Mouse (Mus musculus): ENCODE data around the gene Bace1. TPM values are rescaled to one million over a fixed set of nuclear protein-coding genes. Genes with fewer than 3 reads are reported as not detected.

Gene Bace1
- polyA plus RNA-seq, 1 experiment: 7.7 TPM

GRCm38 (mm10) chr9:45849528-45850408, 11.4 kb downstream of the Bace1 start:
- Histone ChIP-seq H3K4me1 (replicated peaks; ENCODE audit: control insufficient read depth, insufficient read depth, low read length) (peaks cover 32% of the 10 kb centered on the region), H3K27me3 (ENCODE audit: control insufficient read depth, insufficient read depth, low read length) (no peaks in the 10 kb centered on the region), H3K4me3 (ENCODE audit: control insufficient read depth, insufficient read depth, low read length) (no peak overlapping the region), H3K36me3 (ENCODE audit: control insufficient read depth, insufficient read depth, low read length) (no peaks in the 10 kb centered on the region), H3K27ac (ENCODE audit: control insufficient read depth, insufficient read depth, low read length) (no peak overlapping the region)
- DNase-seq: no peak
- WGBS: 84% methylated on average over 9 of the region's 9 CpGs
- no peak for TF ChIP-seq CTCF (IDR thresholded peaks at IDR 0.05; ENCODE audit: borderline replicate concordance, control insufficient read depth, extremely low read depth, insufficient read depth, low read length, poor library complexity)
- TF ChIP-seq POLR2A (IDR thresholded peaks at IDR 0.05; ENCODE audit: control insufficient read depth, extremely low read depth, insufficient read depth, low read length, poor library complexity): no peak

GRCm38 (mm10) chr9:45850528-45851155, 12.3 kb downstream of the Bace1 start:
- no peak for DNase-seq
- WGBS: 84% methylated on average over 8 of the region's 8 CpGs
- Histone ChIP-seq H3K4me3 (ENCODE audit: control insufficient read depth, insufficient read depth, low read length) (no peak overlapping the region), H3K27ac (ENCODE audit: control insufficient read depth, insufficient read depth, low read length) (no peak overlapping the region), H3K4me1 (replicated peaks; ENCODE audit: control insufficient read depth, insufficient read depth, low read length) (peaks cover 32% of the 10 kb centered on the region), H3K36me3 (ENCODE audit: control insufficient read depth, insufficient read depth, low read length) (no peaks in the 10 kb centered on the region), H3K27me3 (ENCODE audit: control insufficient read depth, insufficient read depth, low read length) (no peaks in the 10 kb centered on the region)
- TF ChIP-seq CTCF (IDR thresholded peaks at IDR 0.05; ENCODE audit: borderline replicate concordance, control insufficient read depth, extremely low read depth, insufficient read depth, low read length, poor library complexity): no peak
- TF ChIP-seq POLR2A (IDR thresholded peaks at IDR 0.05; ENCODE audit: control insufficient read depth, extremely low read depth, insufficient read depth, low read length, poor library complexity): no peak

- 2% methylated on average over 5 of the region's 5 CpGs for WGBS
- Histone ChIP-seq H3K27ac (ENCODE audit: control insufficient read depth, insufficient read depth, low read length) (no peak overlapping the region), H3K27me3 (ENCODE audit: control insufficient read depth, insufficient read depth, low read length) (no peaks in the 10 kb centered on the region), H3K36me3 (ENCODE audit: control insufficient read depth, insufficient read depth, low read length) (no peaks in the 10 kb centered on the region), H3K4me3 (ENCODE audit: control insufficient read depth, insufficient read depth, low read length) (no peak overlapping the region), H3K4me1 (replicated peaks; ENCODE audit: control insufficient read depth, insufficient read depth, low read length) (peaks cover 34% of the 10 kb centered on the region)
- no peak for DNase-seq
- TF ChIP-seq CTCF (IDR thresholded peaks at IDR 0.05; ENCODE audit: borderline replicate concordance, control insufficient read depth, extremely low read depth, insufficient read depth, low read length, poor library complexity): no peak
- TF ChIP-seq POLR2A (IDR thresholded peaks at IDR 0.05; ENCODE audit: control insufficient read depth, extremely low read depth, insufficient read depth, low read length, poor library complexity): no peak
Observed at GRCm38 (mm10) chr9:45851330-45851729, 12.9 kb downstream of the Bace1 start.

GRCm38 (mm10) chr9:45851776-45852175, 13.4 kb downstream of the Bace1 start:
- WGBS: 94% methylated on average over 2 of the region's 2 CpGs
- no peak overlapping the region for H3K27ac ChIP-seq (ENCODE audit: control insufficient read depth, insufficient read depth, low read length)

GRCm38 (mm10) chr9:45853695-45854094, 15.3 kb downstream of the Bace1 start:
- H3K4me3 ChIP-seq (ENCODE audit: control insufficient read depth, insufficient read depth, low read length): no peak overlapping the region
- no peak for DNase-seq
- H3K27ac ChIP-seq (ENCODE audit: control insufficient read depth, insufficient read depth, low read length): no peak overlapping the region
- no peaks in the 10 kb centered on the region for H3K27me3 ChIP-seq (ENCODE audit: control insufficient read depth, insufficient read depth, low read length)
- peaks cover 6% of the 10 kb centered on the region for H3K36me3 ChIP-seq (ENCODE audit: control insufficient read depth, insufficient read depth, low read length)
- 45% methylated on average over 2 of the region's 2 CpGs for WGBS
- TF ChIP-seq POLR2A (IDR thresholded peaks at IDR 0.05; ENCODE audit: control insufficient read depth, extremely low read depth, insufficient read depth, low read length, poor library complexity): no peak
- TF ChIP-seq CTCF (IDR thresholded peaks at IDR 0.05; ENCODE audit: borderline replicate concordance, control insufficient read depth, extremely low read depth, insufficient read depth, low read length, poor library complexity): no peak
- H3K4me1 ChIP-seq (replicated peaks; ENCODE audit: control insufficient read depth, insufficient read depth, low read length): peaks cover 19% of the 10 kb centered on the region

More at GRCm38 (mm10) chr9:45851776-45852175, 13.4 kb downstream of the Bace1 start:
- Histone ChIP-seq H3K4me1 (replicated peaks; ENCODE audit: control insufficient read depth, insufficient read depth, low read length) (peaks cover 32% of the 10 kb centered on the region), H3K36me3 (ENCODE audit: control insufficient read depth, insufficient read depth, low read length) (no peaks in the 10 kb centered on the region), H3K27me3 (ENCODE audit: control insufficient read depth, insufficient read depth, low read length) (no peaks in the 10 kb centered on the region), H3K4me3 (ENCODE audit: control insufficient read depth, insufficient read depth, low read length) (no peak overlapping the region)
- DNase-seq: no peak
- TF ChIP-seq CTCF (IDR thresholded peaks at IDR 0.05; ENCODE audit: borderline replicate concordance, control insufficient read depth, extremely low read depth, insufficient read depth, low read length, poor library complexity): no peak
- no peak for TF ChIP-seq POLR2A (IDR thresholded peaks at IDR 0.05; ENCODE audit: control insufficient read depth, extremely low read depth, insufficient read depth, low read length, poor library complexity)

GRCm38 (mm10) chr9:45854136-45854535, 15.8 kb downstream of the Bace1 start:
- Histone ChIP-seq H3K4me1 (replicated peaks; ENCODE audit: control insufficient read depth, insufficient read depth, low read length) (peaks cover 19% of the 10 kb centered on the region), H3K36me3 (ENCODE audit: control insufficient read depth, insufficient read depth, low read length) (peaks cover 9% of the 10 kb centered on the region), H3K27ac (ENCODE audit: control insufficient read depth, insufficient read depth, low read length) (no peak overlapping the region), H3K27me3 (ENCODE audit: control insufficient read depth, insufficient read depth, low read length) (no peaks in the 10 kb centered on the region), H3K4me3 (ENCODE audit: control insufficient read depth, insufficient read depth, low read length) (no peak overlapping the region)
- 86% methylated on average over 1 of the region's 1 CpGs for WGBS
- no peak for DNase-seq
- TF ChIP-seq CTCF (IDR thresholded peaks at IDR 0.05; ENCODE audit: borderline replicate concordance, control insufficient read depth, extremely low read depth, insufficient read depth, low read length, poor library complexity) (no peak), POLR2A (IDR thresholded peaks at IDR 0.05; ENCODE audit: control insufficient read depth, extremely low read depth, insufficient read depth, low read length, poor library complexity) (no peak)

Measured in thymus, adult 2 months (tissue).